In genomic region chr7:80904921-80905515, GRCm38 (mm10) we compare ENCODE assay signal across 8 mouse cellular contexts. TPM values are rescaled to one million over a fixed set of nuclear protein-coding genes. Genes with fewer than 3 reads are reported as not detected.
DNase-seq lines count a peak whose midpoint lies in the region; ATAC-seq and TF ChIP-seq lines count a peak whose summit lies in the region.

Gene Nmb, minus strand, starts transcription at chr7:80905076.

- H3K36me3 ChIP-seq in ES-Bruce4 (ENCODE audit: control insufficient read depth, insufficient read depth, low read length, poor library complexity, severe bottlenecking) = peaks cover 3% of the 10 kb centered on the region; the same call in 1 of the 2 replicates
- H3K36me3 ChIP-seq in forebrain, embryonic 14.5 days (ENCODE audit: control insufficient read depth, insufficient read depth, low read length) = peaks cover 37% of the 10 kb centered on the region
- H3K36me3 ChIP-seq in heart, embryonic 15.5 days = 0 out of 2 replicates have a peak, but pooled peaks cover 3% of the 10 kb centered on the region
- 0 out of 2 replicates have a peak, but pooled peaks cover 7% of the 10 kb centered on the region for H3K36me3 ChIP-seq in kidney, postnatal 0 days (ENCODE audit: insufficient read depth, low read length)
- H3K36me3 ChIP-seq in neural tube, embryonic 14.5 days (ENCODE audit: control insufficient read depth, insufficient read depth, low read length) = peaks cover 12% of the 10 kb centered on the region

- ATAC-seq in forebrain, embryonic 14.5 days = peak; percentile 67
- no peak; the same call in 1 of the 2 replicates for ATAC-seq in heart, embryonic 15.5 days (replicated peaks; ENCODE audit: insufficient number of reproducible peaks, insufficient read depth, low FRiP score, low read depth)
- ATAC-seq in kidney, postnatal 0 days (replicated peaks; ENCODE audit: low FRiP score, low read depth) = peak; percentile 37; the same call in 1 of the 2 replicates
- peak; percentile 62 for ATAC-seq in neural tube, embryonic 14.5 days (ENCODE audit: low read depth)

- TF ChIP-seq CTCF in ES-Bruce4 (IDR thresholded peaks at IDR 0.05; ENCODE audit: low read depth, low read length) = no peak
- no peak for TF ChIP-seq CTCF in kidney, postnatal 0 days (IDR thresholded peaks at IDR 0.05; ENCODE audit: low read depth)

- no peaks in the 10 kb centered on the region for H3K27me3 ChIP-seq in ES-Bruce4 (ENCODE audit: control insufficient read depth, insufficient read depth, low read length, poor library complexity, severe bottlenecking)
- no peaks in the 10 kb centered on the region for H3K27me3 ChIP-seq in forebrain, embryonic 14.5 days (replicated peaks; ENCODE audit: control insufficient read depth, insufficient read depth, low read length)
- H3K27me3 ChIP-seq in heart, embryonic 15.5 days = no peaks in the 10 kb centered on the region
- H3K27me3 ChIP-seq in kidney, postnatal 0 days (ENCODE audit: insufficient read depth, low read length) = no peaks in the 10 kb centered on the region
- no peaks in the 10 kb centered on the region for H3K27me3 ChIP-seq in neural tube, embryonic 14.5 days (ENCODE audit: control insufficient read depth, insufficient read depth, low read length)

- H3K27ac ChIP-seq in ES-Bruce4 (ENCODE audit: insufficient read depth, low read length) = no peak within 1 kb of the TSS
- peak within 1 kb of the TSS; percentile 22; the same call in 1 of the 2 replicates for H3K27ac ChIP-seq in forebrain, embryonic 14.5 days (ENCODE audit: low read depth, low read length)
- no peak within 1 kb of the TSS for H3K27ac ChIP-seq in heart, embryonic 15.5 days
- H3K27ac ChIP-seq in kidney, postnatal 0 days = no peak within 1 kb of the TSS
- no peak within 1 kb of the TSS for H3K27ac ChIP-seq in neural tube, embryonic 14.5 days (ENCODE audit: low read depth, low read length)

- peak within 1 kb of the TSS; percentile 31 for H3K9ac ChIP-seq in ES-Bruce4 (ENCODE audit: low read depth, poor library complexity, severe bottlenecking)
- peak within 1 kb of the TSS; percentile 64 for H3K9ac ChIP-seq in forebrain, embryonic 14.5 days (ENCODE audit: low read length)
- peak within 1 kb of the TSS; percentile 66 for H3K9ac ChIP-seq in heart, embryonic 15.5 days
- H3K9ac ChIP-seq in kidney, postnatal 0 days (ENCODE audit: low read depth, low read length) = peak within 1 kb of the TSS; percentile 57
- peak within 1 kb of the TSS; percentile 37 for H3K9ac ChIP-seq in neural tube, embryonic 14.5 days (replicated peaks; ENCODE audit: low read depth, low read length)

- H3K4me2 ChIP-seq in forebrain, embryonic 14.5 days (ENCODE audit: low read length) = peak within 1 kb of the TSS; percentile 83
- H3K4me2 ChIP-seq in heart, embryonic 15.5 days = peak within 1 kb of the TSS; percentile 97
- H3K4me2 ChIP-seq in kidney, postnatal 0 days (ENCODE audit: low read length) = peak within 1 kb of the TSS; percentile 87
- H3K4me2 ChIP-seq in neural tube, embryonic 14.5 days (ENCODE audit: low read depth, low read length) = peak within 1 kb of the TSS; percentile 79

- peak; percentile 71 to 72 for DNase-seq in cerebellum, adult 18-20 months
- DNase-seq in forebrain, embryonic 14.5 days (ENCODE audit: low spot score) = peak; percentile 89
- DNase-seq in kidney, postnatal 0 days (ENCODE audit: low spot score) = peak; percentile 87
- DNase-seq in lung, adult 18-20 months = peak; percentile 60 to 77
- peak; percentile 33 for DNase-seq in thymus, postnatal 0 days (ENCODE audit: low spot score)

- no peak for TF ChIP-seq EP300 in ES-Bruce4 (IDR thresholded peaks at IDR 0.05; ENCODE audit: insufficient read depth, low read depth, low read length)

- no peak for TF ChIP-seq POLR2A in ES-Bruce4 (IDR thresholded peaks at IDR 0.05; ENCODE audit: insufficient read depth, low read length)

- H3K9me3 ChIP-seq in ES-Bruce4 (replicated peaks; ENCODE audit: control insufficient read depth, insufficient read depth, low read length, poor library complexity, severe bottlenecking) = no peaks in the 10 kb centered on the region
- no peaks in the 10 kb centered on the region for H3K9me3 ChIP-seq in forebrain, embryonic 14.5 days (replicated peaks; ENCODE audit: control insufficient read depth, low read length)
- no peaks in the 10 kb centered on the region for H3K9me3 ChIP-seq in heart, embryonic 15.5 days (replicated peaks)
- H3K9me3 ChIP-seq in kidney, postnatal 0 days (replicated peaks; ENCODE audit: low read length) = no peaks in the 10 kb centered on the region
- H3K9me3 ChIP-seq in neural tube, embryonic 14.5 days (ENCODE audit: control insufficient read depth, low read length) = no peaks in the 10 kb centered on the region

- H3K4me1 ChIP-seq in ES-Bruce4 (ENCODE audit: control insufficient read depth, insufficient read depth, low read length) = no peaks in the 10 kb centered on the region
- H3K4me1 ChIP-seq in forebrain, embryonic 14.5 days (ENCODE audit: control insufficient read depth, insufficient read depth, low read length) = peaks cover 10% of the 10 kb centered on the region
- peaks cover 23% of the 10 kb centered on the region for H3K4me1 ChIP-seq in heart, embryonic 15.5 days (replicated peaks)
- peaks cover 16% of the 10 kb centered on the region for H3K4me1 ChIP-seq in kidney, postnatal 0 days (replicated peaks; ENCODE audit: insufficient read depth, low read length)
- H3K4me1 ChIP-seq in neural tube, embryonic 14.5 days (ENCODE audit: control insufficient read depth, insufficient read depth, low read length) = peaks cover 22% of the 10 kb centered on the region

- peak within 1 kb of the TSS; percentile 51 for H3K4me3 ChIP-seq in ES-Bruce4 (ENCODE audit: low read depth, low read length)
- H3K4me3 ChIP-seq in forebrain, embryonic 14.5 days (ENCODE audit: low read depth, low read length) = peak within 1 kb of the TSS; percentile 36
- peak within 1 kb of the TSS; percentile 54 for H3K4me3 ChIP-seq in heart, embryonic 15.5 days
- peak within 1 kb of the TSS; percentile 44 for H3K4me3 ChIP-seq in kidney, postnatal 0 days (replicated peaks; ENCODE audit: low read depth, low read length)
- H3K4me3 ChIP-seq in neural tube, embryonic 14.5 days (ENCODE audit: low read depth, low read length) = peak within 1 kb of the TSS; percentile 32

- WGBS in forebrain, embryonic 14.5 days = 3% methylated on average over 19 of the region's 19 CpGs
- WGBS in heart, embryonic 15.5 days = 3% methylated on average over 19 of the region's 19 CpGs
- WGBS in kidney, postnatal 0 days = 3% methylated on average over 19 of the region's 19 CpGs
- 3% methylated on average over 19 of the region's 19 CpGs for WGBS in neural tube, embryonic 14.5 days

RNA-seq across cellular contexts. Expression of gene Nmb, which starts in this region (rescaled TPM):
- 5.2 and 6.0 TPM in 2 replicates for polyA plus RNA-seq in ES-Bruce4 (2011; ENCODE audit: insufficient read depth, insufficient read length, low read depth, missing spikeins)
- 3.8 and 7.9 TPM in 2 replicates for polyA plus RNA-seq in forebrain, embryonic 14.5 days (2014; fragmentation: Nextera tagmentation; extraction: Ambion mirVana)
- 4.6 and 4.8 TPM in 2 replicates for polyA plus RNA-seq in heart, embryonic 15.5 days (2015; fragmentation: Nextera tagmentation; extraction: Ambion mirVana)
- polyA plus RNA-seq in kidney, postnatal 0 days (2015; fragmentation: Nextera tagmentation; extraction: Ambion mirVana) = 9.3 and 10.5 TPM in 2 replicates
- 4.9 and 6.3 TPM in 2 replicates for polyA plus RNA-seq in neural tube, embryonic 14.5 days (2014; fragmentation: Nextera tagmentation; extraction: Ambion mirVana)
- polyA plus RNA-seq in thymus, postnatal 0 days (2015; fragmentation: Nextera tagmentation; extraction: Ambion mirVana) = 28.0 and 32.1 TPM in 2 replicates

Comparison
In these comparisons a context has a peak if more than half of its experiments do, and no peak if none do; other contexts are left out.
1. DNase-seq: peak in every context shown above with its lines; median percentile 89 in forebrain, embryonic 14.5 days; 87 in kidney, postnatal 0 days; 72 in cerebellum, adult 18-20 months; 68 in lung, adult 18-20 months; 33 in thymus, postnatal 0 days.